27 mouse cellular contexts compared by ENCODE assay signal in the genomic region with DNA sequence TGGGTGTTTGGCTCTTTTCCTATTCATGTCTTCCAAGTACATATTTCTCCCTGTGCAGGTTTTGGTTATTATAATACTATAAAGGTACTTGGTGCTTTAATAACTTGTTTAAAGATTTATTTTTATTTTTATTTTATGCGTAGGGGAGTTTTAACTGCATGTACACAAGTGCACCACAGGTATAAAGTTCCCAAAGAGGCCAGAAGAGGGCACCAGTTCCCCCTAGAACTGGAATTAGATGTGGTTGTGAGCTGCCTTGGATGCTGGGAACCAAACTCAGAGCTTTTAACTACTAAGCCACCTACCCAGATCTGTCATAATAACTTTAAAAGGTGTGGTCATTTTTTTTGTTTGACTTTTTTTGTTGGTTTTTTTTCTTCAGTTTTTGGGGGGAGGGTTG.
DNase-seq lines count a peak whose midpoint lies in the region; ATAC-seq and TF ChIP-seq lines count a peak whose summit lies in the region.
"Had no signal": no experiment of that assay in that cellular context is flagged by ENCODE, and none has a peak within 500 bp of the region (broad histone marks: within the 10 kb centered on the region; RNA-seq: fewer than 3 reads in every experiment).

No protein-coding gene starts in this region.

- no peaks in the 10 kb centered on the region for H3K79me2 ChIP-seq in heart, adult 2 months (replicated peaks; ENCODE audit: control insufficient read depth, insufficient read depth, low read length)

- peak; percentile 27 for TF ChIP-seq CTCF in heart, adult 2 months (IDR thresholded peaks at IDR 0.05)
- 0 out of 2 replicates have a peak, but pooled peaks have one; percentile 4 for TF ChIP-seq CTCF in lung, postnatal 0 days (IDR thresholded peaks at IDR 0.05)
- no peak for TF ChIP-seq CTCF in lung, adult 2 months (IDR thresholded peaks at IDR 0.05; ENCODE audit: insufficient read depth, low read length)
- TF ChIP-seq CTCF in stomach, postnatal 0 days (IDR thresholded peaks at IDR 0.05; ENCODE audit: low read depth) = 0 out of 2 replicates have a peak, but pooled peaks have one; percentile 14

- no peaks in the 10 kb centered on the region for H3K27me3 ChIP-seq in heart, adult 2 months (ENCODE audit: control insufficient read depth, insufficient read depth, low read length)
- no peaks in the 10 kb centered on the region for H3K27me3 ChIP-seq in lung, postnatal 0 days (replicated peaks; ENCODE audit: insufficient read depth, low read length)
- H3K27me3 ChIP-seq in stomach, postnatal 0 days (ENCODE audit: control insufficient read depth, insufficient read depth, low read length) = no peaks in the 10 kb centered on the region
- no peaks in the 10 kb centered on the region for H3K27me3 ChIP-seq in kidney, embryonic 15.5 days
- H3K27me3 ChIP-seq: embryonic facial prominence, embryonic 15.5 days; hindbrain, embryonic 12.5 days had no signal

- WGBS in heart, adult 2 months = 74% methylated on average over 1 of the region's 1 CpGs
- WGBS in lung, postnatal 0 days = 91% methylated on average over 1 of the region's 1 CpGs
- 90% methylated on average over 1 of the region's 1 CpGs for WGBS in lung, adult 2 months
- 96% methylated on average over 1 of the region's 1 CpGs for WGBS in stomach, postnatal 0 days
- 78% methylated on average over 1 of the region's 1 CpGs for WGBS in kidney, embryonic 15.5 days

- no peak overlapping the region for H3K9ac ChIP-seq in heart, adult 2 months (ENCODE audit: low read depth, low read length)
- H3K9ac ChIP-seq in lung, postnatal 0 days (replicated peaks; ENCODE audit: low read depth) = no peak overlapping the region
- H3K9ac ChIP-seq in stomach, postnatal 0 days (ENCODE audit: low read length) = no peak overlapping the region
- H3K9ac ChIP-seq in kidney, embryonic 15.5 days = no peak overlapping the region
- H3K9ac ChIP-seq: embryonic facial prominence, embryonic 15.5 days; hindbrain, embryonic 12.5 days had no signal

- no peak overlapping the region for H3K27ac ChIP-seq in heart, adult 2 months
- H3K27ac ChIP-seq in lung, postnatal 0 days (ENCODE audit: low read length) = no peak overlapping the region
- H3K27ac ChIP-seq in stomach, postnatal 0 days (replicated peaks) = no peak overlapping the region
- H3K27ac ChIP-seq in kidney, embryonic 15.5 days = no peak overlapping the region
- H3K27ac ChIP-seq: embryonic facial prominence, embryonic 15.5 days; forebrain, embryonic 10.5 days; gastrocnemius, adult 2 months; heart, embryonic 10.5 days; hindbrain, embryonic 12.5 days had no signal

- TF ChIP-seq POLR2A in heart, adult 2 months (IDR thresholded peaks at IDR 0.05; ENCODE audit: insufficient read depth, low read depth, low read length) = no peak
- TF ChIP-seq POLR2A in lung, adult 2 months (IDR thresholded peaks at IDR 0.05; ENCODE audit: borderline replicate concordance, extremely low read depth, low read depth, low read length) = no peak

- no peaks in the 10 kb centered on the region for H3K9me3 ChIP-seq in lung, postnatal 0 days (ENCODE audit: low read length)
- no peaks in the 10 kb centered on the region for H3K9me3 ChIP-seq in stomach, postnatal 0 days (ENCODE audit: control insufficient read depth, low read length)
- no peaks in the 10 kb centered on the region for H3K9me3 ChIP-seq in kidney, embryonic 15.5 days (replicated peaks)
- H3K9me3 ChIP-seq: embryonic facial prominence, embryonic 15.5 days; forebrain, embryonic 10.5 days; heart, embryonic 10.5 days; hindbrain, embryonic 12.5 days had no signal

- TF ChIP-seq EP300 in heart, adult 2 months (IDR thresholded peaks at IDR 0.05; ENCODE audit: insufficient read depth, low read depth, low read length) = no peak
- TF ChIP-seq EP300 in lung, postnatal 0 days (IDR thresholded peaks at IDR 0.05) = no peak
- TF ChIP-seq EP300 in stomach, postnatal 0 days (optimal IDR thresholded peaks at IDR 0.05) = no peak

- no peak overlapping the region for H3K4me2 ChIP-seq in lung, postnatal 0 days (replicated peaks; ENCODE audit: low read depth, low read length)
- no peak overlapping the region for H3K4me2 ChIP-seq in stomach, postnatal 0 days (replicated peaks; ENCODE audit: low read depth)
- H3K4me2 ChIP-seq in kidney, embryonic 15.5 days = no peak overlapping the region
- H3K4me2 ChIP-seq: embryonic facial prominence, embryonic 15.5 days; hindbrain, embryonic 12.5 days had no signal

- H3K4me3 ChIP-seq in heart, adult 2 months = no peak overlapping the region
- no peak overlapping the region for H3K4me3 ChIP-seq in lung, postnatal 0 days (ENCODE audit: low read depth, low read length)
- H3K4me3 ChIP-seq in lung, adult 2 months (replicated peaks; ENCODE audit: extremely low read depth, low read depth, low read length) = no peak overlapping the region
- H3K4me3 ChIP-seq in stomach, postnatal 0 days (ENCODE audit: low read depth, low read length) = no peak overlapping the region
- H3K4me3 ChIP-seq in kidney, embryonic 15.5 days (replicated peaks) = no peak overlapping the region
- H3K4me3 ChIP-seq: embryonic facial prominence, embryonic 15.5 days; erythroblast, embryonic 14.5 days; forebrain, embryonic 10.5 days; gastrocnemius, adult 2 months; heart, embryonic 10.5 days; hindbrain, embryonic 12.5 days had no signal

- no peaks in the 10 kb centered on the region for H3K4me1 ChIP-seq in heart, adult 2 months (ENCODE audit: control insufficient read depth, insufficient read depth, low read length)
- H3K4me1 ChIP-seq in lung, postnatal 0 days (ENCODE audit: insufficient read depth, low read depth, low read length) = no peaks in the 10 kb centered on the region
- H3K4me1 ChIP-seq in lung, adult 2 months (ENCODE audit: control insufficient read depth, insufficient read depth, low read length) = no peaks in the 10 kb centered on the region
- H3K4me1 ChIP-seq in stomach, postnatal 0 days (replicated peaks; ENCODE audit: control insufficient read depth, insufficient read depth) = no peaks in the 10 kb centered on the region
- no peaks in the 10 kb centered on the region for H3K4me1 ChIP-seq in kidney, embryonic 15.5 days
- H3K4me1 ChIP-seq: embryonic facial prominence, embryonic 15.5 days; forebrain, embryonic 10.5 days; hindbrain, embryonic 12.5 days had no signal

- intact Hi-C loops in heart, adult 2 months (cut with DNase I) = no loop called here

- ATAC-seq in lung, postnatal 0 days = no peak
- no peak for ATAC-seq in stomach, postnatal 0 days (ENCODE audit: low FRiP score, low TSS enrichment)
- no peak for ATAC-seq in megakaryocyte, adult 5-6 weeks (ENCODE audit: poor library complexity, severe bottlenecking)
- ATAC-seq in kidney, embryonic 15.5 days (replicated peaks; ENCODE audit: low FRiP score) = no peak
- ATAC-seq: CD4-positive, CD25-positive, alpha-beta regulatory T cell, adult 4 months; forebrain, embryonic 14.5 days; hindbrain, embryonic 16.5 days had no signal

- no peaks in the 10 kb centered on the region for H3K36me3 ChIP-seq in heart, adult 2 months (ENCODE audit: control insufficient read depth, insufficient read depth, low read length)
- H3K36me3 ChIP-seq in lung, postnatal 0 days (ENCODE audit: insufficient read depth, low read length) = no peaks in the 10 kb centered on the region
- H3K36me3 ChIP-seq in stomach, postnatal 0 days (ENCODE audit: control insufficient read depth, insufficient read depth, low read length) = no peaks in the 10 kb centered on the region
- no peaks in the 10 kb centered on the region for H3K36me3 ChIP-seq in kidney, embryonic 15.5 days
- H3K36me3 ChIP-seq: embryonic facial prominence, embryonic 15.5 days; forebrain, embryonic 10.5 days; heart, embryonic 10.5 days; hindbrain, embryonic 12.5 days had no signal

- no peak for DNase-seq in heart, adult 2 months
- no peak for DNase-seq in heart, adult 9 months (ENCODE audit: low spot score in 2 of 2)
- no peak for DNase-seq in lung, postnatal 0 days (ENCODE audit: low spot score)
- DNase-seq in lung, adult 2 months = no peak
- DNase-seq in R1 (ENCODE audit: low read depth, low spot score) = peak; percentile 53
- no peak for DNase-seq in stomach, postnatal 0 days (ENCODE audit: low spot score)
- DNase-seq: adrenal gland, adult 8-10 months; adrenal gland, postnatal 36 days; B cell, adult 2 months; cerebellum, adult 11 months; cerebellum, adult 8-10 months; cerebellum, postnatal 14 days; embryo, embryonic 11 days; gastrocnemius, adult 2 months; gastrocnemius, postnatal 25 days; heart, postnatal 10 days; heart, postnatal 4 days had no signal
